Mouse (Mus musculus): ENCODE data around the gene Brox.
"Not testable (repeated sequence)": the region's sequence is repeated elsewhere in the genome, so short reads cannot be mapped to it uniquely, and the experiment has no call there.

The Brox gene

GRCm38 (mm10) chr1:183296877-183297383 lies at the start of gene Brox:
TSS of gene Brox (minus strand) at chr1:183297269.
- peak; percentile 84 to 88 for DNase-seq

- no peak for DNase-seq
These were observed 48.7 kb upstream of the Brox start for GRCm38 (mm10) chr1:183345817-183346195.

- DNase-seq = peak; percentile 79 to 82
These were observed 48.1 kb upstream of the Brox start for GRCm38 (mm10) chr1:183344886-183345816.

GRCm38 (mm10) chr1:183342902-183343301 lies 45.8 kb upstream of the Brox start:
- not testable (repeated sequence) for DNase-seq

GRCm38 (mm10) chr1:183327171-183327570 lies 30.1 kb upstream of the Brox start:
- no peak for DNase-seq

GRCm38 (mm10) chr1:183324433-183324832 lies 27.4 kb upstream of the Brox start:
- DNase-seq = no peak

- DNase-seq = no peak
These were observed 26.9 kb upstream of the Brox start for GRCm38 (mm10) chr1:183323923-183324322.

GRCm38 (mm10) chr1:183322496-183322895 lies 25.4 kb upstream of the Brox start:
- DNase-seq = not testable (repeated sequence)

GRCm38 (mm10) chr1:183320708-183321107 lies 23.6 kb upstream of the Brox start:
- DNase-seq = no peak

- DNase-seq = no peak
These were observed 18.7 kb upstream of the Brox start for GRCm38 (mm10) chr1:183315783-183316182.

- DNase-seq = no peak
These were observed 15.0 kb upstream of the Brox start for GRCm38 (mm10) chr1:183312076-183312475.

GRCm38 (mm10) chr1:183309601-183310000 lies 12.5 kb upstream of the Brox start:
- not testable (repeated sequence) for DNase-seq

GRCm38 (mm10) chr1:183308476-183308875 lies 11.4 kb upstream of the Brox start:
- DNase-seq = no peak

- DNase-seq = no peak
These were observed 10.5 kb upstream of the Brox start for GRCm38 (mm10) chr1:183307555-183307954.

- DNase-seq = peak; percentile 83 to 90
These were observed 2.1 kb upstream of the Brox start for GRCm38 (mm10) chr1:183299161-183299560.

GRCm38 (mm10) chr1:183297886-183298489 lies 919 bp upstream of the Brox start:
- peak; percentile 29 to 54 for DNase-seq

GRCm38 (mm10) chr1:183297473-183297885 lies 410 bp upstream of the Brox start:
- DNase-seq = peak in 1 of 2 experiments; percentile 51

GRCm38 (mm10) chr1:183296465-183296864 lies 604 bp downstream of the Brox start, which contains the start of gene Aida:
TSS of gene Aida (plus strand) at chr1:183296590.
- DNase-seq = peak; percentile 70 to 82

GRCm38 (mm10) chr1:183289576-183289975 lies 7.5 kb downstream of the Brox start:
- no peak for DNase-seq

- DNase-seq = no peak
These were observed 8.7 kb downstream of the Brox start for GRCm38 (mm10) chr1:183288351-183288750.

GRCm38 (mm10) chr1:183275763-183276162 lies 21.3 kb downstream of the Brox start:
- DNase-seq = no peak

GRCm38 (mm10) chr1:183274385-183274784 lies 22.7 kb downstream of the Brox start:
- DNase-seq = no peak
